Mouse (Mus musculus) embryo, embryonic 11 days (tissue): ENCODE data around the gene Mgea5.
"Not testable (repeated sequence)": the region's sequence is repeated elsewhere in the genome, so short reads cannot be mapped to it uniquely, and the experiment has no call there.

Experiments
- DNase-seq: peaks from one replicate; pipeline ENCODE4 v3.0.0-alpha.2; 2015

The Mgea5 gene

GRCm38 (mm10) chr19:45783181-45783932 lies at the start of gene Mgea5:
Gene Mgea5 (minus strand): TSS chr19:45783837.
- DNase-seq = peak; percentile 99

- DNase-seq = no peak
These were observed 47.0 kb upstream of the Mgea5 start for GRCm38 (mm10) chr19:45830679-45831078.

- no peak for DNase-seq
These were observed 44.1 kb upstream of the Mgea5 start for GRCm38 (mm10) chr19:45827736-45828135.

- DNase-seq = no peak
These were observed 43.5 kb upstream of the Mgea5 start for GRCm38 (mm10) chr19:45827125-45827524.

- no peak for DNase-seq
These were observed 42.5 kb upstream of the Mgea5 start for GRCm38 (mm10) chr19:45826146-45826545.

- no peak for DNase-seq
These were observed 38.2 kb upstream of the Mgea5 start for GRCm38 (mm10) chr19:45821832-45822231.

GRCm38 (mm10) chr19:45817816-45818490 lies 34.3 kb upstream of the Mgea5 start:
- DNase-seq = no peak

GRCm38 (mm10) chr19:45816727-45817126 lies 33.1 kb upstream of the Mgea5 start:
- no peak for DNase-seq

GRCm38 (mm10) chr19:45815831-45816405 lies 32.3 kb upstream of the Mgea5 start, which contains the start of gene Kcnip2:
Gene Kcnip2 (minus strand): TSS chr19:45816061.
- DNase-seq = peak; percentile 69

GRCm38 (mm10) chr19:45815170-45815569 lies 31.5 kb upstream of the Mgea5 start:
- DNase-seq = no peak

- peak; percentile 63 for DNase-seq
These were observed 30.2 kb upstream of the Mgea5 start for GRCm38 (mm10) chr19:45813801-45814200.

GRCm38 (mm10) chr19:45813263-45813662 lies 29.6 kb upstream of the Mgea5 start:
- peak; percentile 84 for DNase-seq

- DNase-seq = peak; percentile 49
These were observed 29.1 kb upstream of the Mgea5 start for GRCm38 (mm10) chr19:45812673-45813252.

GRCm38 (mm10) chr19:45812115-45812514 lies 28.5 kb upstream of the Mgea5 start:
- DNase-seq = peak; percentile 75

GRCm38 (mm10) chr19:45811028-45811674 lies 27.5 kb upstream of the Mgea5 start:
- DNase-seq = no peak

- no peak for DNase-seq
These were observed 24.1 kb upstream of the Mgea5 start for GRCm38 (mm10) chr19:45807732-45808131.

- DNase-seq = not testable (repeated sequence)
These were observed 22.2 kb upstream of the Mgea5 start for GRCm38 (mm10) chr19:45805817-45806216.

GRCm38 (mm10) chr19:45804593-45805368 lies 21.1 kb upstream of the Mgea5 start:
- peak; percentile 69 for DNase-seq

- DNase-seq = no peak
These were observed 19.8 kb upstream of the Mgea5 start for GRCm38 (mm10) chr19:45803408-45803807.

GRCm38 (mm10) chr19:45802702-45803101 lies 19.1 kb upstream of the Mgea5 start:
- no peak for DNase-seq

- no peak for DNase-seq
These were observed 13.2 kb upstream of the Mgea5 start for GRCm38 (mm10) chr19:45796879-45797278.

GRCm38 (mm10) chr19:45796061-45796556 lies 12.5 kb upstream of the Mgea5 start:
- peak; percentile 69 for DNase-seq
